Mouse (Mus musculus) kidney, postnatal 4 days (tissue): ENCODE measurements around the gene Knop1.

Experiments
- DNase-seq, 2 experiments: peaks; one replicate each; pipeline ENCODE4 v3.0.0; 2021; ENCODE audit warnings: mixed read lengths in 2 of 2

The Knop1 gene

GRCm38 (mm10) chr7:118855877-118856304 is at the start of gene Knop1:
TSS of gene Knop1 (minus strand) at chr7:118856254.
- no peak for DNase-seq

DNA sequence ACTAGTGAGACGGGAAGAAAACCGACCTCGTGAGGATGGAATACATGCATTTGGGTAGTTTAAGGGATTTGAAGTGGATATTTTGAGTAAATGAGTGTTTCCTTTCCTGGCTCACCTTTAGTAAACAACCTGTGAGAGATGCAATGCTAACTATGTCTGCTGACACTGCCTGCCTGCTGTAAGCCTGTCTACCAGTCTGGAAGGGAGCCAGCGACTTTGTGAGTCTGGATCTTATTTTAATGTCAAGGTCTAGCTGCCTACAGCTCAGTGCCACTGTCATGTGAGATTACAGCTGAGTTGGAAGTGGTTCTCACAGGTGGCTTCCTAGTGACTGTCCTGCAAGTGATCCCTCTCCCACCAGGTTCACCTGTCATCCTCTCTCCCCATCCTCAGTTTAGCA is 48.5 kb upstream of the Knop1 start:
- DNase-seq: no peak

DNA sequence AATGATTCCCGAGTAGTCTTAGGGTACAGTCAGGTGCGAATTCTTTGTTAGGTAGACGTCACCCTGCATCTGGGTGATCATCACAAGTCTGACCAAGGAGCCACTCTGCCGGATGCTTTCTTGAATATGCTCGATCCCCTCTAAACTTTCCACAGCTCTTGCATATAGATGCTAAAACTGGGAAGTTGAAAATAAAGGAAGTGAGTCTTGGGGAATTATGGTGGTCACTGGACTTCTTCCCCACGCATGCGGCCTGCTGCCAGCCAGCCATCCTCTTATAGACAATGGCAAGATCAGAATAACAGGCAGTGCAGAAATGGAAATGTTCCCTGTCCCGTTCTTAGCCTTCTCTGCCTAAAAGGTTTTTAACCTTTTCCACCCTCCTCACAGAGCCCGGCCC is 47.8 kb upstream of the Knop1 start:
- DNase-seq: no peak

GRCm38 (mm10) chr7:118902944-118903343 is 46.9 kb upstream of the Knop1 start:
- DNase-seq: peak; percentile 75 to 77

DNA sequence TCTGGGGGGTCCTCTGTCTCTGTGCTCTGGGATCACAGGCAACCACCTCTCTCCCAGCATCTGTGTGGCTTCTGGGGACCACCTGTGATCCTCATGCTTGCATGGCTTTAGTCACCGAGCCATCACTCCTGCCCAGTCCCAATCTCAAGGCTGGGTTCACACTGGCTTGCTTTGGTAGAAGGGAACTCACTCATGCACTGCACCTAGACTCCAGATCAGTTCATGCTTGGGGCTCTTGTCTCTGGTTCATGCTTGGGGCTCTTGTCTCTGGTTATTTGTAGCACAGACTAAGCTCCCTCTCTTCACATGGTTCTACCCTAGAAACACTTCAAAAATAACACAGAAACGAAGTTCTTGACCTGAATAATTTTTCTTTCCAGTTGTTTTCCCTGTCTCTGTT is 44.0 kb upstream of the Knop1 start:
- DNase-seq: no peak

DNA sequence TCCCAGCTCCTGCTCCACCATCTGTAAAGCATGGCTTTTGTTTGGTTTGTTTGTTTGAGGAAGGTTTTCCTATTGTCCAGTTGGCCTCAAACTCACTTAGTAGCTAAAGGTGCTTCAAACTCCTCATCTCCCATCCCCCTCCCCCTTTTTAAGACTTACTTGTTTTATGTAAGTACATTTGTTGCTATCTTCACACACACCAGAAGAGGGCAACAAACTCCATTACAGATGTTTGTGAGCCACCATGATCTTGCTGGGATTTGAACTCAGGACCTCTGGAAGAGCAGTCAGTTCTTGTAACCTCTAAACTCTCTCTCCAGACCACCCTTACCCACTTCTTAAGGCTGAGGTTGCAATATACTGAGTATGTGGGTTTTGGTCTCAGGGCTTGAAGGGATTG is 42.0 kb upstream of the Knop1 start:
- DNase-seq: no peak

DNA sequence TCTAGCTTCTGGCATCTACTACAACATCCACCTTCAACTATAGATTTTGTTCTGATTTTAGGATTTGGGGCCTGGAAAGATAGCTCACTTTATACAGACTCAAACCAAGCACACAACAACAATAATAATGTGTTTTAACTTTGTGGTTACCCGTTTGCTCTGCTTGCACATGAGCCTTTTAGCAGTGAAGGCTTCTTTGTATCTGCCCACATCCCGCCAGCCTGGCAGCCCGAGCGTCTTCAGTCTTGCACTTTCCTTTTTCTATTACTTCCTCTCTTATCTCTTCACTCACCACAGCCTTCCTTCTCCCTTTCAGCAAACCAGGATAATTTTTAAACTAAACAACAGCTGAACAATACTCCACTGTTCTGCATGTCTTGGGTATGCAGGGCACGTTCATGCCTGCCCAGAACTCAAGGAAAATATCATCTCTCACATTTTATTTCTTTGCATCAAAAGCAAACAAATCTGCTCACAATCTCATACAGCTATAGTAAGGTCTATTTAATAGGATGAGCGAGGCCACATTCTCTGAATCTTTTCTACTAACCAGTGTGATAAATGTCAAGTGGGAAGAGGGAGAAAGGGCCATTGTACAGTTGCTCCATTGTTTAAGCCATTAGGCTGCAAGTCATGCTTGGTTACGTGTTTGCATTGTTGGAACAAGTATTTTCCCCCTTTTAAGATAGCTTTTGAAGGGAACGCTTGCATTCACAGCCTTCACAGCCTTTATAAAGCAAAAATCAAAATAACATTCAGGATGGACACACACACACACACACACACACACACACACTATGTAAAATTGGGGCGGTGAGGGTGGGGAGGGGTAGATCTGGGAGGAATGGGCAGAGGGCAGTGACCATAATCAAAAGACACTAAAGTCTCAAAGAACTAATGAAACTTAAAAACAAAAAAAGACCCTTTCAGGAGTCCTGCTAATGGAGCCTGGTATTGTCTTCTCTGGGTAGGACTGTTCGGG is 39.7 kb upstream of the Knop1 start:
- no peak for DNase-seq

- DNase-seq: peak; percentile 7 to 9
These were observed 33.1 kb upstream of the Knop1 start for GRCm38 (mm10) chr7:118889046-118889680.

DNA sequence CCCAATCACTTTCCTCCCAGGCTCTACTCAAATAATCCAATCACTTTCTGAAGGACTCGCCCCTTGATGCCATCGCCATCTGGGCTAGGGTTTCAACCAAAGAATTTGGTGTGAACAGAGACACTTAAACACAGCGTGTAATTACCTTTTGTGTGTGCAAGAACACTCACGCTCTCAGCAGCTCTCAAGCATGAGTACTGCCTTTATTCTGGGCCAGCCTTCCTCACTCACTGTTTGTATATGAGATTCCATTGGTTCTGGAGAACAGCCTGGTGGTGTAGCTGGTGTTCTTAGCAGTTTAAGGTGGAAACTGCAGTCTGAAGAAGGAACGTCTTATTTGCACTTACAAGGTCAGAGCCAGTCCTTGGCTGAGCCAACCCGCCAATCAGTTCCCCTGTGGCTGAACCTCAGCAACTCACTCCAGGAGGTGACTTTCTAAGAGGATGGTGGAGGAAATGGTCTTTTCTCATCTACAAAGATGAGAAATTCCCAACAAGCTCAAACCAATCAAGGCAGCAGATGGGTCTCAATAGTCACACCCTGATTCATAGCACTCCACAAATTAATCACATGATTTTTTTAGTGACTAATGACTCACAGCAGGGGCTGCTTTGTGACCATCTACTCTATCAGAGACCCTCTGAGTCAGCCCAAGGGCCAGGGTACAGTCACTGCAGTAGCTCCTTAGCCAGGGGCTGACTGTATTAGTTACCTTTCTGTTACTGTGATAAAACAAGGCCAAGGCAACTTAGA is 31.4 kb upstream of the Knop1 start:
- no peak for DNase-seq

DNA sequence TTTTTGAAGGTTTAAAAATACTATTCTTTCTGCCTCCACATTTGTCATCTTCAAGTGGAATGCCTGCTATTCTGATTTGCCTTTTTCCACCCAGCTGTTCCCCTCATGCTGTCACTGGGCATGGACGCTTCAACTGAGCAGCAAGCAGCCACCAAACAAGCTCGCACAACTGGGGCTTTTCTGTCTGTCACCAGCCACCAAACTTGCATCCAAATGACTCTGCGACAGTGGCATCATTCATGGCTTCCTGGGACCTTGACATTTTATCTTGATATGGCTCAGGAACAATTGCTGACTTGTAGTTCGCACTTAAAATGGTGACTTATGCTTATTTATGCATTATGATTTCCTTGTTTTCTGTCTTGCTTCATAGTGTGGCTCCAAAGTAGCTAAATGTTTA is 28.9 kb upstream of the Knop1 start:
- no peak for DNase-seq

DNA sequence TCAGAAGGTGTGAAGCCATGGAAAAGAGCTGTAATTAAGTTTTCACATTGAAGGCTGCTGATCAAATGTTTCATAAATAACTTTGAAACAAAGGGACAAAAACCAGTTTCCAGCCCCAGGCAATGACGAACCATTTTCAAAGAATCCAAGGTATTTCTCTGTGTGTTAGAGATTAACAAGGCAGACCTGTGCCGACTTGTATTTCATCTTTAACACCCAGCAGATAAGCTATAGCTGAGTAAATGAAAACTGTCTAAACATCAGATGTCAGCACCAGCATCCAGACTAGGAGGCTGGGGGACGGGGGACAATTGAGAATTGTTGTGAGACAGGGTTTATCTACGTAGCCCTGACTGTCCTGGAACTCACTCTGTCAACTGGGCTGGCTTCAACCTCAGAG is 27.9 kb upstream of the Knop1 start:
- DNase-seq: no peak

DNA sequence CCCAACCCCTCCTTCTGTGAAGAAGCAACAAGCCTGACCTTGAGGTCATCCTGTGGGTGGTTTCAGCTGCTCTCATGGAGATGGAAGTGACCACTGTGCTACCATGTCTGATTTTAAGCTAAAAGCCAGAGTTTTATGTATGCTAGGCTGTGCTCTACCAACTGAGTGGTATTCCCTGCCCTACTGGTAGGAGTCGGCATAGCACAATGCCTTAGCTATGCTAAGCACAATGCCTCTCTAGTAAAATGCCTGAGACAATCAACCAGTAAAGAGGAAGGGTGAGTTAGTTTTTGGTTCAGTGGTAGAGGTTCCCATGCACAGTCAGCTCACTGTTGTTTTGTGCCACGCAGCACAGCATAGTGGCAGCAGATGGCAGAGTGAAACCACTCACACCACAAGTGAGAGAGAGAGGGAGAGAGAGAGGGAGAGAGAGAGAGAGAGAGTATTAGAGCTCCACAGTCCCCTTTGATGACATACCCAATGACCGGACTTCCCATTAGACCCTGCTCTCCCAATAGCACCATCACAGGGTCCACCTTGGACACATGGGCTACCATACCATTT is 23.5 kb upstream of the Knop1 start:
- no peak for DNase-seq

DNA sequence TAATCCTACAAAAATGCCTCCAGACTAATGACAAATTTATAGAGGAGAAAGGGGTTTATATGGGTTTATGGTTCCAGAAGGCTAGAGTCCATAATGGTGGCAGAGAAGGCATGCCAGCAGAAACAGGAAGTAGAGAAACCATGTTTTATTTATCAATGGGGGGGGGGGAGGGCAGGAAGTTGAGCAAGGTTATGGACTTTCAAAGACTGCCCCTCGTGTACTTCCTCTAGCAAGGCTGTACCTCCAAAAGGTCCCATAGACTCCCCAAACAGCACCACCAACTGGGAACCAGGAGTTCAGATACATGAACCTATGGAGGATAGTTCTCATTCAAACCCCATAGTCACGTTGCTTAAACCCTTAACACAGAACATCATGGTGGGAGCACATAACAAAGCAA is 9.3 kb upstream of the Knop1 start:
- DNase-seq: no peak

DNA sequence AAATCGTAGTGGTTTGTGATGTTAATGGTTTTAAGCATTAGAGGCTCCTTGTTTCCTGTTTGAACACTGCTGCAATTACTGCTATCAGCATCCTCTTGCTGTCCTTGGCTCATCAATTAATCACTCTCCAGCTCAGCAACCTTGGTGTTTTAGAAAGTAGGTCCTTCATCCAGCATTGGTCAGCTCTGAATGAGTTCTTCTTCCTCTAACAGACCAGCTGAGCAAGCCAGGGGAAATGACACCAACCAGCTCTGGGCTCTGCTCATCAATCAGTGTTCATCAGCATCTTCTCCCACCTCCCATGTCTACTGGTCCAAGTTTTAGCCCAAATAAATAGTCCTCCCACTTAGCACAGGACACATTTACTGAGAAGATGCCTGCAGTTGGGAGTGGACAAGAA is 2.6 kb upstream of the Knop1 start:
- DNase-seq: no peak

DNA sequence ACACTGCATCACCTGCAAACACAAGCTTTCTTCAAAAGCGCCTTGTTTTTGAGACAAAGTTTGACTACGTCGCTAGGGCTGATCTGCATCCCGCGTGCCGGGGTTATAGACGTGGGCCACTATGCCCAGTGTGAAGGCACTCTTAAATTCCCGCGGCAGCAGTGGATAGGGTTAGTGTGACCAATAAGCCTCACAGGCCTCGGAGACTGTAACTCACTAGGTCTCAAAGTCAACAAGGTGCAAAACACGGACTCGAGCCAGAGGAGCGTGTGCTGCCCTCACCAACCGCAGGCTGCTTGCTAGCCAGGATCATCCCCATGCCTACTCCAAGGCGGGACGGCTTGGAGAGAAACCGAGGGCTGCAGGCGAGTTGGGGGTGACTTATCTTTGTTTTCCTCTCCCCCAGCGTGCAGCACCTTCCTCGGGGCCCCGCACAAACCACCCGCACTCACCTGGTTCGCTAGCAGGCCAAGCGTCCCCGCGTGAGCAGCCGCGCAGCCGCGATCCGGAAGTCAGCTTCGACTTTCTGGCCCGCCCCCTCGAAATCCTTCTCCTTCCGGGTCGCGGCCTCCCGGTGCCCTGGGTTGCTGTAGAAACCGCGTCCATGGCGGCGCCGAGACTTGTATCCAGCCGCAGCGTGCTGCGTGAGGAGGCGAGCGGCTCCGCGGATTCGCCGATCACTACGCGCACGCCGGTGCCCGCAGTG is 730 bp downstream of the Knop1 start, which contains the start of gene Iqck:
TSS of gene Iqck (plus strand) at position 582 of the 706 bp plus-strand sequence.
- DNase-seq: peak; percentile 95 to 97

DNA sequence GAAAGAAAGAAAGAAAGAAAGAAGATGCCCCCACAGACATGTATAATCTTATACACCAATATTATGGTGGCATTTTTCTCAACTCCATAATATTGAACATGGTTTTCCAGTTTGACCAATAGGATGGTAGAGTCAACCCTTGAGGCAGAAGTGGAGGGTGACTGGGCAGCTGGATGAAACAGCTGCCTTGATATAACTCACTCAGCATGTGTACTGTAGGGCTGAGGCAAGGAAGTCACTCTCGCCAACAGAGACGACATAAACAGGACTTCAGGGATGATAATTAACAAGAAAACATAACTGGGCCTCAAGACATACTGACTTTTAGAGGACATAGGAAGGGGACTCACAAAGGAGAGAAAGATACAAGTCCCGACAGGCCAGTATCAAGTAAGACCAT is 1.4 kb downstream of the Knop1 start:
- no peak for DNase-seq

- no peak for DNase-seq
These were observed 3.4 kb downstream of the Knop1 start for GRCm38 (mm10) chr7:118852611-118853010.

- DNase-seq: no peak
These were observed 4.5 kb downstream of the Knop1 start for GRCm38 (mm10) chr7:118851571-118851970.

GRCm38 (mm10) chr7:118850676-118851290 is 5.3 kb downstream of the Knop1 start:
- DNase-seq: no peak

DNA sequence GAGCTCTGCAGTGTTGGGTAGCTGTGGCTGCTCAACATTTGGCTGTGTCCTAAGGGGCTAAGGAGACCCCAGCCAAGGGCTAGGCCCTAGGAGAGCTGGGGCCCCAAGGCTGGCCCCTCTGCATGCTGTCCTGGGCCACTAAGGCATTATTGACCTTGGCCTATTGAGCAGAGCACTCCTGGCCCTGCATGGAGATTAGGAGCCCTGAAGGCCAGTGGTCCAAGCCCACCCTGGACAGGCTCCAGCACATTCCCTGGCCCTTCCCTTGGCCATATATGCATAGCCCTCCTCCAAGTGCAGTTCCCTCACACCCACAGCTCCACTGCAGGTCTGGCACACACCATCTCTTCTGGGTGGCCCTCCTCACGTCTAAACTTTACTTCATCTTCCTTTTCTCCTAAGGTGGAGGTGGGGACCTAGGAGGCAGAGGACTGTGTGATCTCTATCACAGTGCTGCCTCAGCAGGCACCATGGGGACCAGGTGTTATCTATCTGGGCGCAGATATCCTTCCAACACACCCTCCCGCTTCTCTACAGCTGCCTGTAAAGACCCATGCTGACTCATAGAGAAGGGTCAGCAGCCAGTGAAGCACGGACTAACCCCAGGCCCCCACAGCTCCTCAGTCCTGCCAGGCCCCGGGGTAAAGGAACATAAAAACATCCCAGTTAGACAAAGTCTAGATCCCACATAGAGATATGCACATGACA is 6.4 kb downstream of the Knop1 start:
- DNase-seq: no peak

- peak; percentile 45 to 59 for DNase-seq
These were observed 7.3 kb downstream of the Knop1 start for GRCm38 (mm10) chr7:118848796-118849195.
